Mouse (Mus musculus) cerebellum, adult 2 months (tissue): ENCODE measurements around the gene Tmem63b. TPM values are rescaled to one million over a fixed set of nuclear protein-coding genes. Genes with fewer than 3 reads are reported as not detected.

ENCODE experiments used
- DNase-seq, 2 experiments: peaks; one replicate each; pipeline ENCODE4 v3.0.0; 2021
- H3K27ac ChIP-seq: fragments of 200-500 bp; 2 replicates; pipeline ENCODE4 v1.5.1; 2012; ENCODE audit warnings: low read length, control low read depth, inconsistent platforms; ENCODE audit not compliant: insufficient read depth
- H3K27me3 ChIP-seq: fragments of 200-500 bp; 2 replicates; pipeline ENCODE4 v1.6.1; 2012; ENCODE audit warnings: inconsistent platforms, mild to moderate bottlenecking, low read length, moderate library complexity; ENCODE audit not compliant: control insufficient read depth, insufficient read depth
- H3K4me1 ChIP-seq: fragments of 200-500 bp; 2 replicates; pipeline ENCODE4 v1.6.1; 2011; ENCODE audit warnings: low read length; ENCODE audit not compliant: control insufficient read depth, insufficient read depth
- H3K4me3 ChIP-seq: fragments of 200-500 bp; replicated peaks from 2 replicates; pipeline ENCODE3; 2011; ENCODE audit warnings: mild to moderate bottlenecking, low read depth, low read length, control low read depth; ENCODE audit not compliant: insufficient read depth
- CTCF ChIP-seq: fragments of 200-500 bp; IDR thresholded peaks from 2 replicates; pipeline ENCODE4 v1.5.1; 2011; ENCODE audit warnings: low read depth, mild to moderate bottlenecking, control low read depth, low read length, moderate library complexity, borderline replicate concordance; ENCODE audit not compliant: insufficient read depth
- POLR2A ChIP-seq: fragments of 200-500 bp; IDR thresholded peaks from 2 replicates; pipeline ENCODE4 v1.6.1; 2011; ENCODE audit warnings: low read length, control low read depth, borderline replicate concordance; ENCODE audit not compliant: insufficient read depth
- WGBS: fragments of 180-500 bp; shearing (Covaris S2); methylation state at CpG from one replicate; pipeline ENCODE4 v1.1.7; 2018; 5-methylcytosine and 5-hydroxymethylcytosine counted together
- polyA plus RNA-seq: library from polyadenylated mRNA; depleted of rRNA; stranded (reverse); fragments of >200 nt; gene quantifications from 2 replicates; pipeline ENCODE4 v1.2.3, GENCODE M21; 2012

Gene Tmem63b
- polyA plus RNA-seq, 1 experiment, result 196 TPM

DNA sequence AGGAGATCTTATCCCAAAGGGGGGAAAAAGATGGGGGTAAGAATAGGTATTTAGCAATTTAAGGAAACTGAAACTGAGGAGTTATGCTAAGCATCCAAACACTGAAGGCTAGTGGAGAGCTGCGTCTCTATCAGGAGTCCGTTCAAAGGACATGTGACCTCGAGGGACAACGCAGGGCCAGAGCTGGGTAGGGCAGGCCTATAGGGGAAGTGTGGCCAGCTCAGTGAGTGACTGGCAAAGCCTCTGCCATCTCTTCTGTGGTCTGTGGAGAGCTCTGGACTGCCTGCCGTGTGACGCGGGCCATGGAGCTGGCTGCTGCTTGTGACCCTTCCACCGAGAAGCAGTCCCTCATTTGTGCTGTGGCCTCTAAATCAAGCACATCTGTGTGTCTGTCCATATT, 23.7 kb upstream of the Tmem63b start:
- DNase-seq, result no peak
- H3K27ac ChIP-seq, result no peak overlapping the region
- no peak for TF ChIP-seq POLR2A
- 48% methylated on average over 8 of the region's 8 CpGs for WGBS
- H3K4me3 ChIP-seq, result no peak overlapping the region
- H3K27me3 ChIP-seq, result no peaks in the 10 kb centered on the region
- no peaks in the 10 kb centered on the region for H3K4me1 ChIP-seq

DNA sequence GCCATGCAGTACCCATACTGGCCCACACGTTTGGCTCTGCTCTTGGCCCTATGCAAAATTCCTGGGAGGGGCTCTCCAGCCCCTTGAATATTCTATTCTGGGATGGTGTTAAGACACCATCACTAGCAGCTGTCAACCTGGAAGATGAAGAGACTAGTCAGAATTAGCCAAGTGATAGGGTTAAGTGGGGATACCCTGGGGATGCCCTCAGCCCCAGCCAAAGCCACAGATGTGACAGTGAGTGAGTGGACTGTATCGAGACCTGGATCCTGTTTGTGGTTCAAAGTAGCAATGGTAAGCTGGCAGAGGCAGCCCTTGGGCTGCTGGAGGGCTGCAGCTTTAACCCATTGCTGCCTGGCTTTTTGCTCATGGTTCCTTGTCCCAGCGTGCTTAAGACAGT, 23.1 kb upstream of the Tmem63b start:
- WGBS, result 39% methylated on average over 3 of the region's 3 CpGs
- Histone ChIP-seq H3K4me1 (no peaks in the 10 kb centered on the region), H3K27ac (no peak overlapping the region), H3K4me3 (no peak overlapping the region), H3K27me3 (no peaks in the 10 kb centered on the region)
- TF ChIP-seq CTCF, result no peak
- DNase-seq, result no peak

DNA sequence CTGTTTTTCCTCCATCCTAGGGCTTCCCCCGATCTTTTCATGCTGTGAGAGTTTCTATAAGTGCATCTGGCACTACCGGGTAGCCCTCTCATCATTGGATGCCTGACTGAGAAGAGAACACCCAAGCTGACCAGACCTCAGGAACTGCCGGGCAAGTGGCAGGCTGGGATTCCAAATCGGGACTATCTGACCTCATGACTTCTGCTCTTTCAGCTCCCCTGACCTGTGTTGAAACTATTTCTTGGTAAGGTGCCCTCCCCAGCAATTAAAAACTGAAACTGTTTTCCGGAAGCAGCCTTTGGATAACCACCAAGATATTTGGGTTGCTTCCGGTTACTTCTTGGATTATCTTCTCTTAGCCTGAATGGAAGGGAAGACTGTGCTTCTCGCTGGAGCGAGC, 21.5 kb upstream of the Tmem63b start:
- no peak for DNase-seq
- Histone ChIP-seq H3K27ac (no peak overlapping the region), H3K4me3 (no peak overlapping the region), H3K27me3 (no peaks in the 10 kb centered on the region), H3K4me1 (no peaks in the 10 kb centered on the region)
- TF ChIP-seq CTCF, result no peak
- TF ChIP-seq POLR2A, result no peak
- WGBS, result 72% methylated on average over 8 of the region's 8 CpGs

DNA sequence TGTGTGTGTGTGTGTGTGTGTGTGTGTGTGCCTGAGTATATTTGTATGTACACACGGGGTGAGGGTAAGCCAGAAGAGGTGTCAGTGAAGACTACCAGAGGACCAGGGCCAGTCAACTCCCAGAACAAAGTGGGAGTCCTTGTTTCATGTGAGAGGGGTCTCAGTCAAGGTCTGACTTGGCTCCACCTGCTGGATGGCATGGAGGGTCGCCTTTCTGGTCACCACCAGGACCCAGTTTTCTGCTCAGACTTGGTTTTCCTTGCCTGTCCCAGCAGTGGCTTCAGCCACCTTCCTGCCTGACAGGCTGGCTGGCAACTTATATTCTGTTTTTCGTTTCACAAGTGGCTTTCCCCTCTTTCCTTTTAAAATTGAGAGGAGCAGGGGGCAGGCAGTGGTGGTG, 20.7 kb upstream of the Tmem63b start:
- Histone ChIP-seq H3K4me3 (no peak overlapping the region), H3K4me1 (no peaks in the 10 kb centered on the region), H3K27ac (no peak overlapping the region), H3K27me3 (no peaks in the 10 kb centered on the region)
- no peak for TF ChIP-seq CTCF
- no peak for TF ChIP-seq POLR2A
- WGBS, result 50% methylated on average over 3 of the region's 3 CpGs
- no peak for DNase-seq

DNA sequence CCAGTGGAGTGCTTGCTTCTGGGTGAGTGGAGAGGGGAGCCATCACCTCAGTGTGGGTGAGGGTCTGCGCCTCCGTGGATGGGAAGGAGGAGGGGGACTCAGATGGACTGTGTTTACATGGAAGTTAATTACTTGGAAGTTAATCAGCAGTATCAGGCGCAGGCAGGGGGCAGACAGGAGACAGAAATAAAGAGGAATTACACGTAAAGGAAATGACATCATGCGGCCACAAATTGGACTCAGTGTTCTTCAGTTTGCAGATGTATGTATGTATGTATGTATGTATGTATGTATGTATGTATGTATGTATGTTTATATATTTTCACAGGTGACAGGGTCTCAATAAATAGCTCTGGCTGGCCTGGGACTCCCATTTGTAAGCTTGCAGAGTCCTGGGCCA, 20.1 kb upstream of the Tmem63b start:
- WGBS, result 67% methylated on average over 5 of the region's 5 CpGs
- no peak overlapping the region for H3K4me3 ChIP-seq
- TF ChIP-seq POLR2A (no peak), CTCF (no peak)
- H3K4me1 ChIP-seq, result no peaks in the 10 kb centered on the region
- H3K27ac ChIP-seq, result no peak overlapping the region
- DNase-seq, result no peak
- H3K27me3 ChIP-seq, result no peaks in the 10 kb centered on the region

DNA sequence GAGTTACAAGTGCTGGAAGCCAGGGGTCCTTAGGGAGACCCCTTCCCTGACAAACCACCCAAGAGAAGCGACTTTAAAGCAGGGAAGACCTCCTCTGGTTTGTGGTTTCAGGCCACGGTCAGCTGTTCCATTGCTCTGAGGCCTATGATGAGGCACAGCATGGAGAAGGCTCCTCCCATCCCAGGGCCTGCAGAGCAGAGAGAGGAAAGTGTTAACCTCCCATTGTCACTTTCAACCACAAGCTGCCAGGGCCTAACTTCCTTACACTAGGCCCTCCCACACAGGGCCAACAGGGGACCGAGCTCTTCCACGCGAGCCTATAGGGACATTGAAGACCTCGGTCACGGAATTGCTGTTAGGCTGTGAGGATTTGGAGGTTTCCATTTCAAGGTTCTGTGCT, 16.5 kb upstream of the Tmem63b start:
- no peaks in the 10 kb centered on the region for H3K27me3 ChIP-seq
- WGBS, result 71% methylated on average over 7 of the region's 7 CpGs
- H3K4me1 ChIP-seq, result peaks cover 6% of the 10 kb centered on the region
- no peak overlapping the region for H3K27ac ChIP-seq
- DNase-seq, result no peak
- H3K4me3 ChIP-seq, result no peak overlapping the region
- TF ChIP-seq CTCF (no peak), POLR2A (no peak)

DNA sequence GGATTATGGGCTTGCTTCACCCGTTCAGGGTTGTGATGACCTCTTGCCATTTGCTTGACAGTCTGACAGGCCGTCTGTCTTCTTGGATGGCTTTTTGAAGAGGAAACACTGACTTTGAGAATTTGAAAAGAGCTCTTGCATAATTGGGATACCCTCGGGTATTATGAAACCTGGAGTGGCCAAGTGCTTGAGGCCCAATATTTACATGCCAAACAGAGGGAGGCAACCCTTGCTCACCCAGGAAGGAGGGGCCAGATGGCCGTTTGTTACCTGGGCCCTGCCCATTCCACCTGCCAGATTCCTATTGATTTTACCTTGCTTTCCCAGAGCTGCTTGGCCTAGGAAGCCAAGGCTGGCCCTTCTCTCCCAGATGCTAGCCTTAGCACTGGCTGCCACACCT, 15.5 kb upstream of the Tmem63b start:
- Histone ChIP-seq H3K27me3 (no peaks in the 10 kb centered on the region), H3K4me3 (no peak overlapping the region), H3K4me1 (peaks cover 6% of the 10 kb centered on the region), H3K27ac (no peak overlapping the region)
- DNase-seq, result no peak
- 72% methylated on average over 4 of the region's 4 CpGs for WGBS
- TF ChIP-seq CTCF (no peak), POLR2A (no peak)

DNA sequence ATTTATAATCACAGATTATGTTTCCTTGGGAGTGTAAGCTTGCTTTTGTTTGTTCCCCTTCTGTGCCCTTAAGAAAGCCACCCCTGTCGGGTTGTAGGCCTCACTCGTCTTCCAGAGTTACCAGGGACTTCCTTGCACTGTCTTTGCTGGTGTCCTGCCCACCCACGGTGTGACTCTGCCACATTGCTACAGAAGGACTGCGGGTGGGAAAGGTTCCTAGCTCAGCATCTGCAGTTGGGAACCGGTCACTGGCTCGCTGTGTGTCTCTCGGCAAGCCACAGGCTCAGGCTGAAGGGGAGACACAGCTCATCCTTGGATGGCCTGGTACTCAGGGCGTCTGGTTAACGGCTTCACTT, 14.5 kb upstream of the Tmem63b start:
- WGBS, result 69% methylated on average over 9 of the region's 9 CpGs
- no peak for TF ChIP-seq CTCF
- no peak for TF ChIP-seq POLR2A

DNA sequence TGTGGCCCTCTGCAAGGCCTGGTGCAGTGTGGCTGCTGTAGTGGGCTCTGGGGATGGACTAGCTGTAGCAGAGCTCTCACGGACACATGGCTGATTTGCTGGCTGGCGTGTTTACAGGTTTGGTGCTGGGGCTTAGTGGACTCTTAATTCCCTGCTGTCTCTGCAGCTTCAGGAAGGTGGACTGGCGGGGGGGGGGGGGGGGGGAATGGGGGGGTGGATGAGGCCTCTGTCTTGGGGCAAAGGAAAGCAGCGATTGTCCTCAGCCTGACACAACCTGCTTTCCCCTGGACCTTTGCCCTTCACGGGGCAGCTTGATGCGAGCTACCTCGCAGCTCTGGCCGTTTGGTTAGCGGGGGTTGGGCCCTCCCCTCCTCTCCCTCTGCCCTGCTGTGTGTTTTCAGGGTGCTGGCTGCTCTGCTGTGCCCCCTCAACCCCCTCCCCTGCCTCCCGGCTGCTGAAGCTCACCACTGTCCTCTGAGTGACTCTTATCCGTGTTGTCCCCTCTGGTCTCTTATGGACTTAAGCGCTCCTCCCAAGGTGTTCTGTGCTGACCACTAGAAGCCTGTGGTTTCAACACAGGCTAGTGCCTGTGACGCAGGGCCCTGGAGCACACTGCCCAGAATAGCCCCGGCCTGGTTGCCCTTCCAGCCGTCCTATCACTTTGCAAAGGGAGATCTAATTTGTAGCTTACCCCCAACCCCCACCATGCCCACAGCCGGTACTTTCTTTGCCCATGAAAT, 14.0 kb upstream of the Tmem63b start:
- Histone ChIP-seq H3K4me1 (peaks cover 6% of the 10 kb centered on the region), H3K27ac (no peak overlapping the region), H3K4me3 (no peak overlapping the region), H3K27me3 (no peaks in the 10 kb centered on the region)
- 64% methylated on average over 9 of the region's 16 CpGs for WGBS
- no peak for DNase-seq
- TF ChIP-seq POLR2A (no peak), CTCF (no peak)

More for the DNA sequence above, 14.5 kb upstream of the Tmem63b start:
- no peak overlapping the region for H3K4me3 ChIP-seq
- no peaks in the 10 kb centered on the region for H3K27me3 ChIP-seq
- H3K4me1 ChIP-seq, result peaks cover 6% of the 10 kb centered on the region
- DNase-seq, result no peak
- no peak overlapping the region for H3K27ac ChIP-seq
